ENCODE assay signal across 16 mouse cellular contexts in genomic region chr6:12259629-12260028, GRCm38 (mm10).
DNase-seq lines count a peak whose midpoint lies in the region; ATAC-seq and TF ChIP-seq lines count a peak whose summit lies in the region.
"Had no signal": no experiment of that assay in that cellular context is flagged by ENCODE, and none has a peak within 500 bp of the region (broad histone marks: within the 10 kb centered on the region; RNA-seq: fewer than 3 reads in every experiment).

No protein-coding gene starts in this region.

- DNase-seq in Muller cell, postnatal 12 days (ENCODE audit: inconsistent ontology term): peak; percentile 36
- peak; percentile 58 for DNase-seq in hindbrain, embryonic 14.5 days (ENCODE audit: low spot score)
- no peak for DNase-seq in layer of hippocampus, adult 9-11 months
- no peak for DNase-seq in spleen, postnatal 36 days (ENCODE audit: low spot score in 2 of 2)
- no peak for DNase-seq in right cerebral cortex, postnatal 4 days
- no peak for DNase-seq in thymus, adult 2 months
- DNase-seq: cerebellum, adult 8-10 months; gastrocnemius, postnatal 36 days; kidney, adult 8-10 months; kidney, postnatal 36 days; lung, postnatal 14 days; thymus, adult 18-20 months had no signal

- no peak for TF ChIP-seq CTCF in thymus, adult 2 months (IDR thresholded peaks at IDR 0.05; ENCODE audit: borderline replicate concordance, control insufficient read depth, extremely low read depth, insufficient read depth, low read length, poor library complexity)

- H3K27me3 ChIP-seq in forebrain, embryonic 13.5 days: no peaks in the 10 kb centered on the region
- H3K27me3 ChIP-seq in hindbrain, embryonic 14.5 days (ENCODE audit: control insufficient read depth, insufficient read depth, low read length): no peaks in the 10 kb centered on the region
- no peaks in the 10 kb centered on the region for H3K27me3 ChIP-seq in midbrain, embryonic 15.5 days (replicated peaks)
- no peaks in the 10 kb centered on the region for H3K27me3 ChIP-seq in thymus, adult 2 months (ENCODE audit: control insufficient read depth, insufficient read depth, low read length)

- no peak overlapping the region for H3K27ac ChIP-seq in forebrain, embryonic 13.5 days
- H3K27ac ChIP-seq in hindbrain, embryonic 14.5 days: peak overlapping the region; percentile 84
- H3K27ac ChIP-seq in midbrain, embryonic 15.5 days: peak overlapping the region; percentile 74
- H3K27ac ChIP-seq in thymus, adult 2 months (ENCODE audit: control insufficient read depth, insufficient read depth, low read length): no peak overlapping the region
- H3K27ac ChIP-seq: liver, embryonic 14.5 days had no signal

- H3K9ac ChIP-seq in forebrain, embryonic 13.5 days: peak overlapping the region; percentile 57
- peak overlapping the region; percentile 26 for H3K9ac ChIP-seq in hindbrain, embryonic 14.5 days
- peak overlapping the region; percentile 31 for H3K9ac ChIP-seq in midbrain, embryonic 15.5 days
- H3K9ac ChIP-seq: liver, embryonic 14.5 days had no signal

- H3K4me2 ChIP-seq in forebrain, embryonic 13.5 days: peak overlapping the region; percentile 54
- peak overlapping the region; percentile 43 for H3K4me2 ChIP-seq in hindbrain, embryonic 14.5 days (replicated peaks)
- H3K4me2 ChIP-seq in midbrain, embryonic 15.5 days: peak overlapping the region; percentile 47
- H3K4me2 ChIP-seq: heart, embryonic 11.5 days had no signal

- no peak for TF ChIP-seq POLR2A in thymus, adult 2 months (IDR thresholded peaks at IDR 0.05; ENCODE audit: control insufficient read depth, extremely low read depth, insufficient read depth, low read length, poor library complexity)

- H3K9me3 ChIP-seq in forebrain, embryonic 13.5 days (replicated peaks): no peaks in the 10 kb centered on the region
- no peaks in the 10 kb centered on the region for H3K9me3 ChIP-seq in hindbrain, embryonic 14.5 days (ENCODE audit: control insufficient read depth, low read length)
- H3K9me3 ChIP-seq in midbrain, embryonic 15.5 days: no peaks in the 10 kb centered on the region

- no peak for ATAC-seq in forebrain, embryonic 13.5 days
- ATAC-seq in hindbrain, embryonic 14.5 days (ENCODE audit: low FRiP score): 0 out of 2 replicates have a peak, but pooled peaks have one; percentile 28
- peak; percentile 31; the same call in 1 of the 2 replicates for ATAC-seq in midbrain, embryonic 15.5 days (replicated peaks)

- 13% methylated on average over 8 of the region's 8 CpGs for WGBS in forebrain, embryonic 13.5 days
- WGBS in hindbrain, embryonic 14.5 days: 17% methylated on average over 8 of the region's 8 CpGs
- 23% methylated on average over 8 of the region's 8 CpGs for WGBS in midbrain, embryonic 15.5 days
- WGBS in thymus, adult 2 months: 94% methylated on average over 8 of the region's 8 CpGs

- no peaks in the 10 kb centered on the region for H3K36me3 ChIP-seq in forebrain, embryonic 13.5 days (ENCODE audit: poor library complexity, severe bottlenecking)
- no peaks in the 10 kb centered on the region for H3K36me3 ChIP-seq in hindbrain, embryonic 14.5 days (replicated peaks; ENCODE audit: control insufficient read depth, insufficient read depth)
- no peaks in the 10 kb centered on the region for H3K36me3 ChIP-seq in midbrain, embryonic 15.5 days (replicated peaks)
- no peaks in the 10 kb centered on the region for H3K36me3 ChIP-seq in thymus, adult 2 months (ENCODE audit: control insufficient read depth, insufficient read depth, low read length)

- peaks cover 20% of the 10 kb centered on the region for H3K4me1 ChIP-seq in forebrain, embryonic 13.5 days
- peaks cover 15% of the 10 kb centered on the region for H3K4me1 ChIP-seq in hindbrain, embryonic 14.5 days (replicated peaks; ENCODE audit: control insufficient read depth, insufficient read depth, low read length)
- H3K4me1 ChIP-seq in midbrain, embryonic 15.5 days: peaks cover 21% of the 10 kb centered on the region
- no peaks in the 10 kb centered on the region for H3K4me1 ChIP-seq in thymus, adult 2 months (replicated peaks; ENCODE audit: control insufficient read depth, insufficient read depth, low read length)

- H3K4me3 ChIP-seq in forebrain, embryonic 13.5 days: no peak overlapping the region
- H3K4me3 ChIP-seq in hindbrain, embryonic 14.5 days (replicated peaks; ENCODE audit: low read length): 0 out of 2 replicates have a peak overlapping the region, but pooled peaks have one; percentile 0
- H3K4me3 ChIP-seq in midbrain, embryonic 15.5 days: peak overlapping the region; percentile 19
- H3K4me3 ChIP-seq in thymus, adult 2 months (ENCODE audit: control insufficient read depth, insufficient read depth, low read length): no peak overlapping the region

Comparison
In these comparisons a context has a peak if more than half of its experiments do, and no peak if none do; other contexts are left out.
1. DNase-seq: peak in Muller cell, postnatal 12 days (single experiment) and hindbrain, embryonic 14.5 days (single experiment); none in layer of hippocampus, adult 9-11 months (single experiment), spleen, postnatal 36 days (0 of 2), right cerebral cortex, postnatal 4 days (single experiment) and thymus, adult 2 months (single experiment).
2. H3K27ac ChIP-seq: peak in hindbrain, embryonic 14.5 days (single experiment) and midbrain, embryonic 15.5 days (single experiment); none in forebrain, embryonic 13.5 days (single experiment) and thymus, adult 2 months (single experiment).
3. H3K4me3 ChIP-seq: peak in hindbrain, embryonic 14.5 days (single experiment) and midbrain, embryonic 15.5 days (single experiment); none in forebrain, embryonic 13.5 days (single experiment) and thymus, adult 2 months (single experiment).
4. Peak in every context shown above with its lines, with median percentiles within 50 percentile points of each other: H3K4me2 ChIP-seq and H3K9ac ChIP-seq.